Mouse (Mus musculus): ENCODE measurements around the gene Nalcn. TPM values are rescaled to one million over a fixed set of nuclear protein-coding genes. Genes with fewer than 3 reads are reported as not detected.

Gene Nalcn
- total RNA-seq, 4 experiments from 2014 or later = 64.4 to 75.6 (median 70.1) TPM

Other genes starting within 250 kb of the Nalcn start
- 1 to 10 TPM in 3 of 4 experiments, under 1 TPM in 1; 0.91 to 1.5 (median 1.3) TPM for gene Itgbl1, start 32.8 kb upstream of the Nalcn start, total RNA-seq (2022)

Measured in left cerebral cortex, adult 8-10 months (tissue).